Mouse (Mus musculus): ENCODE data around the gene Cpne2.

Gene Cpne2

DNA sequence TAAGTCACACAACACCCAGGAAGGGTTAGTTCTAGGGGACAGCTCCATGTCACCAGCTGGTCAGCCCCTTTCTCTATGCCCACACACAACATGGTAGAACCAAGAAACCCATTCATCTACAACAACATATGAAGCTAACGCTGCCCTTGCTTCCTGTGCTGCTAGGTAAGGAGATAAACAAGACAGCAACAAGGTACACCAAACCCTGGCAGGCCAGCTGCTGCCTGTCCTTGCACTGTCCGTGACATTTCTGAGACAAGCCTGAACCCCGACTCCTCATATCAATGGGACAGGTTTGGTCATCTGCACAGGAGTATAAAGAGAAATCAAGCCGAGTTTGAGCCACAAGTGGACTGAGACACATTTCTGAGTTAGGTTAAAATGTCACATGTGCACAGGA, 42.4 kb downstream of the Cpne2 start:
- DNase-seq (ENCODE audit: low spot score in 2 of 2), result no peak

GRCm38 (mm10) chr8:94581820-94582483, 49.2 kb downstream of the Cpne2 start:
- no peak for DNase-seq (ENCODE audit: low spot score in 2 of 2)

- DNase-seq (ENCODE audit: low spot score in 2 of 2), result no peak
Measured at GRCm38 (mm10) chr8:94582569-94582968, 49.8 kb downstream of the Cpne2 start.

DNA sequence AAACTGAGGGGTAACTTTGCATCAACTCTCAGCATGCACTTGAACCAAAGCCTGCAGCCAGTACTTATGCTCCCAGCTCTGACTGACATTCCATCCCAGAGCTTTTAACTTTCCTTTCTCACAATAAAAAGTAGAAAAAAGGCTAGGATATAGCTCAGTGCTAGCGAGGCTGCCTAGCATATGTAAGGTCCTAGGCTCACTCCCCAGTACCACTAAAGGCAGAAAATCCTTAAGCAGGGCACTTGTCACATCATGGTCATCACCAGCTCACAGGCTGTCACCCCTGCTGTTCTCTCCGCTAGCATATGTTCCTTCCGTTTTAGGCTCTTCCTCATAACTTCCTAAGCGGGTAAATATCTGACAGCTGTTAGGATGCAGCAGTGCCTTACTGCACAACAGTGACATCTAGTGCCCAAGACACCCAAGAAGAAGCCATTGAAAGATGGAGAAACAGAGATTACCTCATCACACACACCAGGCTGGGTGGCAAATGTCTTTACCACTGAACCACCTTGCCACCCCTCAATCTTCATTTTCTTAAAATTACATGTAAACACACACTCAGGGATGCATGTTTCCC, 51.5 kb downstream of the Cpne2 start:
- DNase-seq (ENCODE audit: low spot score in 2 of 2), result no peak

- no peak for DNase-seq (ENCODE audit: low spot score in 2 of 2)
Measured at GRCm38 (mm10) chr8:94591691-94592090, 58.9 kb downstream of the Cpne2 start.

- DNase-seq (ENCODE audit: low spot score in 2 of 2), result no peak
Measured at GRCm38 (mm10) chr8:94594211-94594610, 61.4 kb downstream of the Cpne2 start.

- DNase-seq (ENCODE audit: low spot score in 2 of 2), result no peak
Measured at GRCm38 (mm10) chr8:94600478-94600877, 67.7 kb downstream of the Cpne2 start.

- peak in 1 of 2 experiments; percentile 20 for DNase-seq (ENCODE audit: low spot score in 2 of 2)
Measured at GRCm38 (mm10) chr8:94601034-94601606, 68.3 kb downstream of the Cpne2 start.

- DNase-seq (ENCODE audit: low spot score in 2 of 2), result peak; percentile 100
Measured at GRCm38 (mm10) chr8:94601607-94602385, 69.0 kb downstream of the Cpne2 start, which contains the start of the genes Rspry1 and Fam192a. Rspry1 (plus strand) TSS chr8:94601937. Fam192a (minus strand) TSS chr8:94601997.

DNA sequence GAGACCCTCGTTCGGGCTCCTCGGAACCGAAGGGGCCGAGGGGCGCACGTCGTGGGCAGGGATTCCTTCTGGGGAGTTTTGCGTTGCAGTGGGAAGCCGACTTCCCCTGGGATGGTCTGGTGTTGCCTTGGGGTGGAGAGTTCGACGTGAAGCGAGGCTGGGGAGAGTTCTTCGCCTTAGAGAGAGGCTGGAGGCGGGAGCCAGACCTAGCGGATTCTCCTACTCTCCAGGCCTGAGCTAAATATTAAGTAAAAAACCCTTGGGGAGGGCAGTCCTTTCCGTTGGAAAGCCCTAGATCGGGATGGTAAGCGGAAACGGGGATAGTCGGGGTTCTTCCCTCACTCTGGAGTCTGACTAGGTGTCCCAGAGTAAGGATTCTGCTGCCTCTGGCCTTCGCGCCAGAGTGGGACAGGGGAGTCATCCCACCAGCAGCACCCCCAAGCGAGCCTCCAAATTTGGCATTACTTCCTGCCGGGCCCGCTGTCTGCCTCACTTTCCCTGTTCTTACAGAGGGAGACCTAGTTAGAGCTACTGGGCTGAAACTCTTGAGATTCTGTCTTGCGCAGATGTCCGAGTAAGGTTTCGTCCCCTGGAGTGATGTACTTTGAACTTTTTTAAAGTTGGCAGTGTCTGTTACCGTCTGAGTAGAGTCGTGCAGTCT, 69.8 kb downstream of the Cpne2 start:
- DNase-seq (ENCODE audit: low spot score in 2 of 2), result no peak

DNA sequence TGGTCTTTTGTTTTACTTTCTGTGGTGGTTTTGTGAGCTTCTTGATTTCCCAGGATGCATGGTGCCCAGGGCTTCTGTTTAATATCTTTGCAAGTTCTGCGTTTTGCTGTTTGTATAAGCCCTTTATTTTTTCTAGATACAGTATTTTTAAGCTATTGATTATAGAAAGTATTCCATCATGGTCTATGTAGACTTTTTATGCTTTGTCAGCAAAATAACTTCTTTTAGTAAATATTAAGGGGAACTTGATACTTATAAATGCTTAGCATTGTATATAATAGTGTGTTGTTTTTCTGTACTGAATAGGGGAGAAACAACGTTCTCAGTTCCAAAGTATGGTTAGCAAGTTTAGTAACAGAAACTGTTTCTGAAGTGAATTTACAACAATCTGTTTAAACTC, 71.2 kb downstream of the Cpne2 start:
- no peak for DNase-seq (ENCODE audit: low spot score in 2 of 2)

- no peak for DNase-seq (ENCODE audit: low spot score in 2 of 2)
Measured at GRCm38 (mm10) chr8:94607064-94607463, 74.3 kb downstream of the Cpne2 start.

Measured in urinary bladder, postnatal 4 days (tissue).